Mouse (Mus musculus): ENCODE measurements around the gene U2af2.

- TF ChIP-seq POLR2AphosphoS2 (IDR thresholded peaks at IDR 0.05; ENCODE audit: insufficient read length, low read depth) (no peak), POLR2A (IDR thresholded peaks at IDR 0.05; ENCODE audit: insufficient read length, low read depth) (no peak), MYOG (IDR thresholded peaks at IDR 0.05; ENCODE audit: control insufficient read depth in 1 of 3, insufficient read depth in 1 of 3, insufficient read length in 2 of 3, low read depth in 2 of 3) (no peak), TCF12 (IDR thresholded peaks at IDR 0.05; ENCODE audit: insufficient read depth, poor library complexity, severe bottlenecking) (no peak), CEBPB (IDR thresholded peaks at IDR 0.05; ENCODE audit: insufficient read depth, poor library complexity, severe bottlenecking) (no peak), MAX (IDR thresholded peaks at IDR 0.05; ENCODE audit: low read depth) (no peak), USF1 (IDR thresholded peaks at IDR 0.05; ENCODE audit: low read depth) (no peak), MYOD1 (IDR thresholded peaks at IDR 0.05; ENCODE audit: control insufficient read depth in 1 of 3, insufficient read length in 2 of 3, low read depth in 2 of 3) (no peak), SRF (IDR thresholded peaks at IDR 0.05; ENCODE audit: control insufficient read depth, insufficient read length, low read depth) (no peak), REST (IDR thresholded peaks at IDR 0.05; ENCODE audit: insufficient read depth, insufficient read length) (no peak)
Measured at GRCm38 (mm10) chr7:5125549-5126406, 63.8 kb downstream of the U2af2 start, which contains the start of gene Rasl2-9.
